Mouse (Mus musculus) heart, adult 2 months (tissue): ENCODE data around the gene Nop2.

Experiments
- CTCF ChIP-seq: fragments of 200-600 bp; IDR thresholded peaks from 2 replicates; pipeline ENCODE4 v1.8.1; 2022; ENCODE audit warnings: antibody characterized with exemption, mild to moderate bottlenecking, moderate library complexity
- EP300 ChIP-seq: fragments of 200-500 bp; IDR thresholded peaks from 2 replicates; pipeline ENCODE4 v1.6.1; 2011; ENCODE audit warnings: low read depth, low read length, control low read depth; ENCODE audit not compliant: insufficient read depth
- POLR2A ChIP-seq: fragments of 200-500 bp; IDR thresholded peaks from 2 replicates; pipeline ENCODE4 v1.6.1; 2011; ENCODE audit warnings: mild to moderate bottlenecking, low read depth, low read length, control low read depth; ENCODE audit not compliant: insufficient read depth

GRCm38 (mm10) chr6:125112553-125112952 lies 19.2 kb upstream of the Nop2 start:
- TF ChIP-seq POLR2A (no peak), CTCF (no peak), EP300 (no peak)
